Mouse (Mus musculus) E14TG2a.4 (cell line): ENCODE results near the gene Nkd1.

Experiments used
- H3K27me3 ChIP-seq: 2 replicates; pipeline ENCODE4 v1.6.1; 2014; ENCODE audit warnings: low read length, control low read depth; ENCODE audit not compliant: insufficient read depth
- H3K36me3 ChIP-seq: 2 replicates; pipeline ENCODE4 v1.6.1; 2014; ENCODE audit warnings: low read length, control low read depth; ENCODE audit not compliant: insufficient read depth
- H3K4me1 ChIP-seq: replicated peaks from 2 replicates; pipeline ENCODE4 v1.6.1; 2014; ENCODE audit warnings: low read depth, low read length, control low read depth
- H3K4me3 ChIP-seq: replicated peaks from 2 replicates; pipeline ENCODE4 v1.5.1; 2014; ENCODE audit warnings: mild to moderate bottlenecking, low read length
- H3K9me3 ChIP-seq: 2 replicates; pipeline ENCODE4 v1.6.1; 2014; ENCODE audit warnings: low read length, control low read depth
- CTCF ChIP-seq: conservative IDR thresholded peaks from 2 replicates; pipeline ENCODE4 v1.5.1; 2014; ENCODE audit warnings: low read length
- NANOG ChIP-seq: IDR thresholded peaks from 2 replicates; pipeline ENCODE4 v1.6.1; 2014; ENCODE audit warnings: borderline replicate concordance, low read length, mixed read lengths
- POU5F1 ChIP-seq: IDR thresholded peaks from 2 replicates; pipeline ENCODE4 v1.6.1; 2014; ENCODE audit warnings: low read length, borderline replicate concordance

Nkd1 gene

GRCm38 (mm10) chr8:88576351-88577142, 55.4 kb downstream of the Nkd1 start:
- no peaks in the 10 kb centered on the region for H3K9me3 ChIP-seq
- TF ChIP-seq NANOG: no peak
- no peak for TF ChIP-seq CTCF
- no peak for TF ChIP-seq POU5F1
- H3K36me3 ChIP-seq: no peaks in the 10 kb centered on the region
- peaks cover 12% of the 10 kb centered on the region; the same call in 1 of the 2 replicates for H3K27me3 ChIP-seq
- H3K4me3 ChIP-seq: no peak overlapping the region
- no peaks in the 10 kb centered on the region for H3K4me1 ChIP-seq

GRCm38 (mm10) chr8:88577666-88578065, 56.5 kb downstream of the Nkd1 start:
- Histone ChIP-seq H3K9me3 (no peaks in the 10 kb centered on the region), H3K27me3 (peaks cover 12% of the 10 kb centered on the region; the same call in 1 of the 2 replicates), H3K4me3 (no peak overlapping the region), H3K4me1 (no peaks in the 10 kb centered on the region), H3K36me3 (no peaks in the 10 kb centered on the region)
- TF ChIP-seq POU5F1: no peak
- TF ChIP-seq NANOG: no peak
- no peak for TF ChIP-seq CTCF

- Histone ChIP-seq H3K9me3 (no peaks in the 10 kb centered on the region), H3K36me3 (no peaks in the 10 kb centered on the region), H3K4me1 (no peaks in the 10 kb centered on the region), H3K27me3 (peaks cover 12% of the 10 kb centered on the region; the same call in 1 of the 2 replicates), H3K4me3 (no peak overlapping the region)
- TF ChIP-seq CTCF: no peak
- no peak for TF ChIP-seq NANOG
- TF ChIP-seq POU5F1: no peak
These were observed 57.4 kb downstream of the Nkd1 start for GRCm38 (mm10) chr8:88578413-88579175.

- Histone ChIP-seq H3K27me3 (peaks cover 12% of the 10 kb centered on the region; the same call in 1 of the 2 replicates), H3K4me1 (no peaks in the 10 kb centered on the region), H3K4me3 (no peak overlapping the region), H3K9me3 (no peaks in the 10 kb centered on the region), H3K36me3 (no peaks in the 10 kb centered on the region)
- TF ChIP-seq CTCF: no peak
- TF ChIP-seq POU5F1: no peak
- TF ChIP-seq NANOG: no peak
These were observed 58.1 kb downstream of the Nkd1 start for GRCm38 (mm10) chr8:88579246-88579645.

GRCm38 (mm10) chr8:88579668-88580330, 58.6 kb downstream of the Nkd1 start:
- H3K4me3 ChIP-seq: no peak overlapping the region
- H3K27me3 ChIP-seq: peaks cover 12% of the 10 kb centered on the region; the same call in 1 of the 2 replicates
- H3K9me3 ChIP-seq: no peaks in the 10 kb centered on the region
- no peaks in the 10 kb centered on the region for H3K36me3 ChIP-seq
- TF ChIP-seq POU5F1 (no peak), NANOG (no peak), CTCF (no peak)
- no peaks in the 10 kb centered on the region for H3K4me1 ChIP-seq

- peaks cover 12% of the 10 kb centered on the region; the same call in 1 of the 2 replicates for H3K27me3 ChIP-seq
- no peaks in the 10 kb centered on the region for H3K9me3 ChIP-seq
- TF ChIP-seq CTCF: no peak
- no peak for TF ChIP-seq NANOG
- TF ChIP-seq POU5F1: no peak
- H3K36me3 ChIP-seq: no peaks in the 10 kb centered on the region
- no peak overlapping the region for H3K4me3 ChIP-seq
- no peaks in the 10 kb centered on the region for H3K4me1 ChIP-seq
These were observed 59.6 kb downstream of the Nkd1 start for GRCm38 (mm10) chr8:88580785-88581184.

GRCm38 (mm10) chr8:88583863-88584262, 62.7 kb downstream of the Nkd1 start:
- H3K9me3 ChIP-seq: peaks cover 8% of the 10 kb centered on the region
- H3K4me3 ChIP-seq: no peak overlapping the region
- H3K36me3 ChIP-seq: no peaks in the 10 kb centered on the region
- no peak for TF ChIP-seq CTCF
- TF ChIP-seq POU5F1: no peak
- no peak for TF ChIP-seq NANOG
- no peaks in the 10 kb centered on the region for H3K4me1 ChIP-seq
- H3K27me3 ChIP-seq: peaks cover 12% of the 10 kb centered on the region; the same call in 1 of the 2 replicates
